Mouse (Mus musculus) monocyte, adult 2 months (primary cell): ENCODE measurements around the gene Dlx4.

ENCODE experiments used
- DNase-seq, 2 experiments: peaks; one replicate each; pipeline ENCODE4 v3.0.0; 2022; ENCODE audit warnings: low spot score in 2 of 2, low read depth in 1 of 2

Gene Dlx4

DNA sequence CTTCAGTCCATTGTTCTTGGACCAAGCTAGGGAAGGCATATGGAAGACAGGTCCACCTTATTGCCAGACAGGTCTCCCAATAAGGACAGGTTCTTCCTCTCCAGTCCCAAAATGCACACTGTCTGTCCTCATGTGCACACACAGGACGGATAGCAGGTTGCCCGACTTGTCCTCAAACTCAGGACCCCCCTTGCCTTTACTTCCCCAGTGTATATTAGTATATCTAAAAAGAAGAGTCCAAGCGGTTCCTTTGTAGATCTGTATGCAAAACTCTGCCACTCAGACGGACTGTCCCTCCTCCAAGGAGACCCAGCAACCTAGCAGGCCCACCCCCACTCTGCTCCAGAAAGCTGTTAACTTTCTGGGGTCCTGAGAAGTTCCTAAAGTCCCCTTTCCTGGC is 2.4 kb downstream of the Dlx4 start:
- no peak for DNase-seq

- no peak for DNase-seq
Measured at GRCm38 (mm10) chr11:95142980-95143575, 3.0 kb downstream of the Dlx4 start.

DNA sequence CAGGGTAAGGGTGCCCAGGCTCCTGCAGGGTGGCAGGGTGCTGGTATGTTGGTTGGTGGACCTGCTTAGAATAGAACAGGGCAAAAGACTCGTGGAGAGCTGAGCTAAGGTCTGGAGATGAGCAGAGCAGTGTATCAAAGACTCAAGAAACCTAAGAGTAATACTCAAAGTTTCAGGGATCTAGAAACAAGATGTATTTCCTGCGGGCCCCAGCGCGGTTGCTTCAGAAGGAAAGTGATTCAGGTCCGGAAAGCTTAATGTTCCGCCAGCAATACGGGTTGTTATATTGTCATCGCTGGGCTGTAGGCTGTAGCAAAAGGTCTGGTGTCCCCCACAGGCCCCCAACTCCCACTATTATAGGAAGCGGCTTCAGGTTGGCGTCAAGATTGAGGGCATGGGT is 3.8 kb downstream of the Dlx4 start:
- no peak for DNase-seq

DNA sequence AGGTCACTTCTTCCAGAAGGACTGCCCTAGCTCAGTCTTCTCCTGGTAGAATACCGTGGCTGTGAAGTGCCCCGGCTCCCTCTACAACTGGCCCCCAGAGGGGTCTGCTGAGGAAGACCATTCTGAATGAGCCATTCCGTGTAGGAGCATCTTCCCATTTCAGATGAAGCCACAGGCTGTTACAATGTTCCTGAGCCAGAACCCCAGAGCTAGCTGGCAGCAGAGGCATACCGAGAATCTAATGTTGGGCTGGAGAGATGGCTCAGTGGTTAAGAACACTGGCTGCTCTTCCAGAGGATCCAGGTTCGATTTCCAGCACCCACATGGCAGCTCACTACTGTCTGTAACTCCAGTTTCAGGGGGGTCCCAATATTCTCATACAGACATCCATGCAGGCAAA is 6.2 kb downstream of the Dlx4 start:
- DNase-seq = no peak

DNA sequence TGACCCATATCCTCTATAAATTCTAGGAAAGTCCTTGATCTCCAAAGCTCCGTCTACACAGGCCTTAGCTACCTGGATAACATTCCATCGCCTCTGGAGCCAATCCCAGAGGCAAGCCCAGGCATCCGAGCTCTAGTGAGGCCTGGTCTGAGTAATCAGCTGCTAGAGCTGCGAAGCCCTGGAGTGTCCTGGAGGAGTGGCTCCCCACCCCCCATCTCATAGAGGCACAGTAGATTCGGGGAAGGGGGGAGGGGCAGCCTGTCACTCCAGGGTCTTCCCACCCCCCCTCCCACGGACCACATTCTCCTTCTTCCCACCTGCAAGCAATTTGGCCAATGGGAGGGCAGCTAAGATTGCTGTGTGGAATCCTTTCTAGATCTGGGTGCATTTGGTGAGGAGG is 8.8 kb downstream of the Dlx4 start:
- no peak for DNase-seq

DNA sequence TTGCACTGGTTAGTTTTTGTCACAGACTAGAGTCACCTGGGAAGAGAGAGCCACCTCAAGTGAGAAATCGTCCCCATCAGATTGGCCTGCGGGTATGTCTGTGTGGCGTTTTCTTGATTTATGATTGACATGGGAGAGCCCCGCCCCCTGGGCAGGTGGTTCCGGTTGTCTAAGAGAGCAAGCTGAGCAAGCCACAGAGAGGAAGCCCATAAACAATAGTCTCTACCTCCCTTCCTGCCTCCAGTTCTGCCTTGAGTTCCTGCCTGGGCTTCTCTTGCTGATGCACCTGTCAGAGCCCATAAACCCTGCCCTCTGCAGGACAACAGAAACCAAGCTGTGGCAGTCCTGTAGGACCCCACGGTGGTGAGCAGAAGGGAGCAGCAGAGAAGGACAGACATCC is 12.7 kb downstream of the Dlx4 start:
- no peak for DNase-seq

- no peak for DNase-seq
Measured at GRCm38 (mm10) chr11:95130668-95131252, 15.3 kb downstream of the Dlx4 start.

DNA sequence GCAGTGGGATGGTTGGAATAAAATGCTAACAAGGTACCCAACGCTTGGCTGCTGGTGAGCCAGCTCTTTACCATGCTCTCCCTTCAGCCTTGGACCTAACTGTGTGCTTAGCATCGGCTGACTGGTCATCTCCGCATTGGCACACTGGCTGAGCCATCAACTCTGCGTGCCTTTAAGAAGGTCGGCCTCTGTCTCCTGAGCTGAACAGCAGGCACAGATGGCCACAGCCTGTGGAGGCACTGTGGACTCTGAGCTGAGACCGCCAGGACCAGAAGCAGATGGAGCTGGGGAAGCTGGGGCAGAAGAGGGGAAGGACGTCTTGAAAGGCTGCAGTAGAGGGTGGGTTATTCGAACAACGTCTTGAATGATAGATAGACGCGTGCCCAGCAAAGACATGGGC is 17.7 kb downstream of the Dlx4 start:
- DNase-seq = no peak

DNA sequence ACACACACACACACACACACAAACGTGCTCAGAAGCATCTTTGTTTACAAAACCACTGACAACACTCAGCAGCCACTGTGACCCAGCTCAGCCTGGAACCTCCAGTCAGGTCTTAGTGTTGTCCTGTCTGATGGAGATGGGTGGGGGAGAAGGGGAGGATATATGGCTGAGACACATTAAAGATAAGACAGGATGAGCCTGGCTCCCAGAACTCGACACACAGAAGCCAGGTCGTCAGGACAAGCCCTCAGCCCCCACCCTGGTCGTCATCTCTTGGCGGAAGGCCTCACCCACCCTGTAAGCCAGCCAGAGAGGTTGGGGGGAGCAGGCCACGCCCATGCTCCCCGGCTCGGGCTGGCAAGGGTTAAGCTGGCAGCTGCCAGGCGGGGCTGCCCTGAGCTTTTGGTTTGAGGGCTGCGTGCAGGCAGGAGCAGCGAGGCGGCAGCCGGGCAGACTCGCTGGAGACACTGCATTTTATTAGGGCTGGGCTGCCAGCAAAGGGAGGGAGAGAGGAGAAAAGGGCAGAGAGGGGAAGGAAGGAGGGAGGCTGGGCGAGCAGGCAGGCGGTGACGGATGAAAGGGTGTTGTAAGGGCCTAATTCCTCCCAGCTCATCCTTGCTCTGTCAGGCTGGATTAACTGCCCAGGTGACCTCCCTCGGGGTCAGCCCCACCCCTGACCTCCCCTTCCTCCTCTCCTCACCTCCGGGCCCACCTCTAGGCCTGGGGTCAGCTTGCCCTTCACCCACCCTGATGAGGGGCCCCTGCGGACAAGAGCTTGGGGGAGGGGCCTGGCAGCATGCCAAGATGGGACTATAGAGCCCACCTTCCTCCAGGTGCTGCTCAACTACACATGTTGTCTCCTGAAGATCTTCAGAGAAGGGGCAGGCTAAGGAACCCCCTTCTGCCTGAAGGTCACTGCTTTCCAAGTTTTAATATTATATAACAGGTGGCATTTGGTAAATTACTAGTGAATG is 19.5 kb downstream of the Dlx4 start:
- DNase-seq = no peak

GRCm38 (mm10) chr11:95125366-95125948 is 20.6 kb downstream of the Dlx4 start:
- no peak for DNase-seq

- DNase-seq = no peak
Measured at GRCm38 (mm10) chr11:95122100-95122489, 24.0 kb downstream of the Dlx4 start.

GRCm38 (mm10) chr11:95121161-95122099 is 24.6 kb downstream of the Dlx4 start:
- no peak for DNase-seq

- no peak for DNase-seq
Measured at GRCm38 (mm10) chr11:95120633-95121020, 25.4 kb downstream of the Dlx4 start.

DNA sequence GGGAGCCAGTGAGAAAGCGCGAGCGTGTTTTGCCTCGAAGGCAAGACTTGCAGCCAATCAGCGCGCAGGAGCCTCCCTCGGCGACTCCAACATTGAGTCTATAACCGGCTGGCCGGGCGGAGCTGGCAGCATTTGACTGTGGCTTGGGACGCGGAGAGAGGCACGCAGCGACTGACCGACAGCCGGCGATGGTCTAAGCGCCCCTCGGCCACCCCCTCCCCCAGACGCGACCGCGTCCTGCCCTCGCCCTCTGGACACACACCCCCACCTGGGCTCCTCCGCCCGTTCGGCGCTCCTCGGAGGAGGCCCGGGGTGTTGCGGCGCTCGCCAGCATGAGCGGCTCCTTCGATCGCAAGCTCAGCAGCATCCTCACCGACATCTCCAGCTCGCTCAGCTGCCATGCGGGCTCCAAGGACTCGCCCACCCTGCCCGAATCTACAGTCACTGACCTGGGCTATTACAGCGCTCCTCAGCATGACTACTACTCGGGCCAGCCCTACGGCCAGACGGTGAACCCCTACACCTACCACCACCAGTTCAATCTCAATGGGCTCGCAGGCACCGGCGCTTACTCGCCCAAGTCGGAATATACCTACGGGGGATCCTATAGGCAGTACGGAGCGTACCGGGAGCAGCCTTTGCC is 26.0 kb downstream of the Dlx4 start, which contains the start of gene Dlx3:
TSS of gene Dlx3 (plus strand) at position 130 of the 643 bp plus-strand sequence.
- no peak for DNase-seq

DNA sequence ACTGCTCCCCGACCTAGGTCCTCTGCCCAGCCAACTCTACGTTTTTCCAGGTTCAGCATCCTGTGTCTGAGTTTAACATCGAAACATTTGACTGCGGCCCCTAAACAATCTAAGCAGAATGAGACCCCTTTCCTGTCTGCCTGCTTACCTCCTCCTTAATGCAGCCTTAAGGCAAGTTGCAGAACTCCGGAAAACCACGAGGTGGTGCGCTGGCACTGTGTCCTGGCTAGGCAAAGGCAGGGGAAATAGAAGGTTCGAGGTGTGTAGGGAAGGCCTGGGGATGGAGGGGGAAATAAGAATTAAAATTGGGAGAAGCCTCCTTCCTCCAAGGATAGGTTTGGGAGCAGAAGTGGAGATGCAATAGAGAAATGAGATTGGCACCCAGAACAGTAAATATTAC is 27.6 kb downstream of the Dlx4 start:
- DNase-seq = peak in 1 of 2 experiments; percentile 31

DNA sequence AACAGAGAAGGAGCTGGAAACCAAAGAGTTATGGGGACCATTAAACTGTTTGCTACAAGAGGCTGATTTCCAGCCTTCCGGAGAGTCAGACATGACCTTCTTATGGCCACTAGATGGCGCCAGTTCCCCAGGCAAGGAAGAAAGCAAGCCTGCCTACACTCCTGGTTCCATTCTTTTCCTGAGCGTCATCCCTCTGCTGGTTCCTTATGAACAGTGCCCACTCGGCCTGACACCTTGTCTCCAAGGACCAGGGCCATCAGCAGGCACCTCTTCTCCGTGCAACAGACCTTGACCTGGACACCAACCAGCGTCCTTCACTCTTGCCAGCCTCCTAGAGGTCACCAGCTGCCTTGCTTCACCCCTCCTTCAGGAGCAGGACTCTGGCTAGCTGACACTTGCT is 29.0 kb downstream of the Dlx4 start:
- DNase-seq = peak in 1 of 2 experiments; percentile 38

DNA sequence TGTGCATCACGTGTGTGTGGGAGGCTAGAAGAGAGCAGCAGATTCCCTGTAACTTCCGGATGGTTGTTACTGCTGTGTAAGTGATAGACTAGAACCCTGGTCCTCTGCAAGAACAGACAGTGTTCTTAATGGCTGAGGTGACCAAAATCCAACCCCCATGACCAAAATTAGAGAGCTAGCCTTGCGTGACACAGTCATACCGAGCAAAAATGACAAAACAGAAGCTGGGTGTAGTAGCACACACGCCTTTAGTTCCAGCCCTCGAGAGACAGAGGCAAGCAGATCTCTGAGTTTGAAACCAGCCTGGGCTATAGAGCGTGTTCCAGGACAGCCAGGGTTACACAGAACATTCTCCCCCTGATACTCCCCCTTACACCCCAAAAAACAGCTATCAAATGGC is 36.0 kb downstream of the Dlx4 start:
- DNase-seq = no peak

GRCm38 (mm10) chr11:95109000-95109399 is 37.1 kb downstream of the Dlx4 start:
- DNase-seq = no peak

- DNase-seq = peak in 1 of 2 experiments; percentile 40
Measured at GRCm38 (mm10) chr11:95106440-95107236, 39.4 kb downstream of the Dlx4 start.
